Mouse (Mus musculus) c-Kit-positive CD71-positive TER-119-negative erythroid progenitor cells, embryonic 14.5 days (primary cell): ENCODE results near the gene Tmem19.

Experiments used
- DNase-seq: peaks from one replicate; pipeline ENCODE4 v3.0.0-alpha.2; 2013; ENCODE audit warnings: low read depth

The Tmem19 gene

DNA sequence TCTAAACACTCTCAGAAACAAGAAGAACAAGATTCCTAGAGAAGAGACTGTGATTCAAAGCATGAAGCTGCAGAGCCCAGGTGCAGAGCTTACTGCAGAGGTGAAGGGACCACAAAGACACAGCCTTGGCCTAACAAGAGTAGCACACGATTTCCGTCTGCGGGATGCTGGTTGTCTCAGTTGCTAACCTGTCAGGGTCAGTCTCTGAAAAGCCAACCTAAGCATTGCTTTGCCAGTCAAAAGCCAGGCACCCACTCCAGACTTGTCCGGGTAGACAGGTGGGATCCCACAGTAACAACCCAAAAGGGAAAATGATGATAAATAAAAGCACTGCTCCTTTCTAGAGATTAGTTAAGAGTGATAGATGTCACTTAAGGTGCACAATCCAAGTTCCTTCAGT lies 53.1 kb downstream of the Tmem19 start:
- DNase-seq, result no peak

DNA sequence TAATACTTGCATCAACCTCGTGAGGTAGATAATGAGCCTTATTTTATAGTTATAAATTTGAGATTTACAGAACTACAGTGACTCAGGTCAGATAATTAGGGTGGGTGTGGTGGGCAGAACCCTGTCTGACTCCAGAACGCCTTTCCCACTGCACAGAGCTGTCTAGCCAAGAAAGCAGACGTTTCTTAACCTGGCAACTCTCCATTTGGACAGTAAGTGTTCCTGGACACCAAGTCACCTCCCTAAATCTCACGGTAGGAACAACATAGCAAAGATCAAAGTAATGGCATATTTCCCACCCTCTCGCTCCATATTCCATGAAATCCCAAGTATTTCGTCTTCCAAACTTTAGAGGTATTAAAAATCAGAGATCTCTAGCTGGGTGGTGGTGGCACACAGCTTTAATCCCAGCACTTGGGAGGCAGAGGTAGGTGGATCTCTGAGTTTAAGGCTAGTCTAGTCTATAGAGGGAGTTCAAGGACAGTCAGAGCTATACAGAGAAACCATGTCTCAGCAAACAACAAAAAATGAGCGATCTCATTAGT lies 54.9 kb downstream of the Tmem19 start:
- no peak for DNase-seq

DNA sequence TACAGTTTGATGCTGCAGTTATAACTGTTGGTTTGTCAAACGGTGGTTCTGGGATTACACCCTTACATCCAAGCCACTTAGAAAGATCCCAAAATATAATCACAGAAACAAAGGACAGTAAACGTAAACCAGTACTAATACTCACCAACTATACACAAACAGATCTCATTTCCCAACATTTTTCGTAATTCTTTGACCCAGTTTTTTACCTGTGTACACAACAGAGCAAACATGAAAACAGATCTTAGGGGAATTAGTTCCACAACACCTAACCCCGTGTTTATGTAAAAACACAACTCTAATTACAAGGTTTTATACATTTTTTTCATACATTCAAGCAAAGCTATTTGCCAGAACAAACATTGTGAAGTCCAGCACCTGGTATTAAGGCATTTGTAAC lies 63.6 kb downstream of the Tmem19 start:
- DNase-seq, result no peak

DNA sequence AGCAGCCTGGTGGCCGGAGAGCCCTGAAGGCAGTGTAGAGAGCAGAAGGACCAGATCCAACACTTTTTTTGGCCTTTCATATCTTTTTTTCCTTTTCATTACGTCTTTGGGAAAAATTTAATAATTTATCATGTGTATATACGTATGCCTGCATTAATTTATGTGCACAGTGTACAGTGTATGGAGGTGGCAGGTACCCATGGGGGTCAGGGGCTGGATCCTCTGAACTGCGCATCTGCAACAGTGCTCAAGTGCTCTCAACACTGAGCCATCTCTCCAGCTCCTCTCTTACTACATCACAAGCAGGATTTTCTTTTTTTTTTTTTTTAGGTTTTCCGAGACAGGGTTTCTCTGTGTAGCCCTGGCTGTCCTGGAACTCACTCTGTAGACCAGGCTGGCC lies 64.7 kb downstream of the Tmem19 start:
- DNase-seq, result no peak

DNA sequence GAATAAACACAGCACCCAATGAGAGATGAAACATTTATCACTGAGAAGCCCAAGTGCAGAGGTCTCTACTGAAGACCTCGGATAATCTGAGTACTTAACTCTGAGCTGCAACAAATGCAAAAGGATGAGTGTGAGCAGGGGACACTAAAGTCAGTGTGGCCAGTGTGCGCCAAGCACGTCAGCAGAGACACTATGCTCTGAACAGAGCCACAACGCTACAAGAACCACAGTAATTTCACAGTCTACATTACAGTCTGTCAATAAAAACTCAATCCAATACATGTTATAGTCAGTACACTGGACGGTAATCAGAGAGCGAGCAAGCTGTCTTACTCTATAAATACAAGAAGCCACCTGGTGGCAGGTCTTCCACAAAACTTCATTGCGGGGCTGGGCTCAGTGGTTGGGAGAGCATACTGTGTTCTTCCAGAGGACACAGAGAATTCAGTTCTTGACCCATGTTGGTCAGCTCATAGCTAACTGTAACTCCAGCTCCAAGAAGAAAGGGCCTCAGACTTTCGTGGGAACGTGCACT lies 65.8 kb downstream of the Tmem19 start:
- no peak for DNase-seq

DNA sequence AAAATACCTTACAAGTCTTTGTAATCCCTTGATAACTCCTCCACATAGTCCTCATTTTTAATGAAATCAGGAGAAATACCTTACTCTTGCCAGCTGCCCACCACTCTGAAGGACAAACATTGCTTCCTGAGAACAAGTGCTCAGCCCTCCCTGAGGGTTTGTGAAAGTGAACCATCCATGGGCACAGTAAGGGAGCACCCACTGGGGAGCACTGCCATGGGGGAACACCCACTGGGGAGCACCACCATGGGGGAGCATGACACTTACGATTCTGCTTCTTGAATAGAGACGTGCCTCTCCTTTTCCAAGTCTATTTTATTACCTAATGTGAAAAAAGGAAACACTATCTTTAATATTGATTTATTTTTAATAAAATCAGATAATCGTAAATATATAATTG lies 67.1 kb downstream of the Tmem19 start:
- DNase-seq, result no peak

DNA sequence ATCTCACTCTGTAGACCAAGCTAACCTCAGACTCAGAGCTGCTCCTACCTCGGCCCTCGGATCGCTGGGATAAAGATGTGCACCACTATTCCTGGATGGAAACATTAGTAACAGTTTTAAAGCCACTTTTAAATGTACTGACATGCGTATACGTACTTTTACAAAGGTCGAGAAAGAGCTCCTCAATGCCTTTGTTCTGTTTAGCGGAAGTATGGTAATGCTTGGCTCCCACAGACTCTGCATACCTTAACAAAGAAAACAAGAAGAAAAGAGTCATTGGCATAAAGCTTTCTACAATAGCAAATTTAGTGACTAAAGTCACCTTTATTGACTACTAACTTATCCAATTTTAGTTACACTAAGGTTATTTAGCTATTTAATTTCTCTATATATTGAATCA lies 67.6 kb downstream of the Tmem19 start:
- no peak for DNase-seq

DNA sequence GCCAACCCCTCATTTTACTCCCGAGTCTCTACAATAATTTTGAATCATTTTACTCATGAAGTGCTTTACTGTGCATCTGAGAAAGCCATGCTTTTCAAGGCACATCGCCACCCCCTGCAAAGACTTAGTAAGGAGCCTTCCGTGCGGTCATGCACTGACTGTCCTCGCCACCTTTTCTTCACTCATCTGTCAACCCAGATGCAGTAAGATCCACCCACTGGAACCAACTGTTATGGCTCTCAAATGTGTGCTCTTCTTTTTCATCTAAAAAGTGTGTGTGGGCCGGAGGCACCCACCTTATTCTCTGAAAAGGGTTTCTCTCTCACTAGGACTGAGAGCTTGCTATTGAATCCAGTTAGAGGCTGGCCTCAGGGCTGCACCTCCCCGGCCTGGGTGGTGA lies 68.4 kb downstream of the Tmem19 start:
- DNase-seq, result no peak

DNA sequence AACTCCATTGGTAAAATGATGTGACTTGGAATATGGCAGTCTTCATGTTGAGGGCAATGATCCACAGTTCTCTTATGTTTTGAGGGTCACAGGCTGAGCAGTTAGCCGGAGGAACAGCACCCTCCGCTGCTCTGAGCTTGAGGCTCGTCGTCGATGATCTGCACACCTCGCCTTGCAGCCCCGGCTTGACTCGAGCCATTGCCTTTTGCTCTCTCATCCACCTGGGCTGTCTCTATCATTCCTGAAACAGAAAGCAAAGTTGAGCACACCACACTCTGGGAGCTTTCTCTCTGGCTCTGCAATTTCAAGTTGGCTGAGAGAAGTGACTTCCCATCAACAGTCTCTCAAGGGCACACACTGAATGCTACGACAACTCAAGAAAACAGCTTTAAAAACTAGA lies 71.6 kb downstream of the Tmem19 start:
- no peak for DNase-seq
